Mouse (Mus musculus) brain, embryonic 14.5 days (tissue): ENCODE measurements around the gene Rhag. TPM values are rescaled to one million over a fixed set of nuclear protein-coding genes. Genes with fewer than 3 reads are reported as not detected.

Source experiments
- DNase-seq: peaks from one replicate; pipeline ENCODE4 v3.0.0-alpha.2; 2011; ENCODE audit warnings: low read depth
- CTCF ChIP-seq: fragments of 200-500 bp; IDR thresholded peaks from 2 replicates; pipeline ENCODE4 v1.5.1; 2012; ENCODE audit warnings: inconsistent platforms, mild to moderate bottlenecking, moderate library complexity, borderline replicate concordance; ENCODE audit not compliant: insufficient read depth, insufficient read length; ENCODE audit errors: extremely low read depth
- POLR2A ChIP-seq: fragments of 200-500 bp; IDR thresholded peaks from 2 replicates; pipeline ENCODE4 v1.6.1; 2012; ENCODE audit warnings: mild to moderate bottlenecking, inconsistent platforms, borderline replicate concordance; ENCODE audit not compliant: poor library complexity, insufficient read depth, insufficient read length, severe bottlenecking; ENCODE audit errors: extremely low read depth
- polyA plus RNA-seq: library from polyadenylated mRNA; depleted of rRNA; stranded (reverse); fragments of >200 nt; gene quantifications from 2 replicates; pipeline ENCODE4 v1.2.3, GENCODE M21; 2012; rRNA removed

The Rhag gene
- 0.10 and 0.14 TPM in 2 replicates for polyA plus RNA-seq

- DNase-seq, result no peak
- TF ChIP-seq CTCF (no peak), POLR2A (no peak)
These were observed at the start of gene Rhag for GRCm38 (mm10) chr17:40810934-40811333. Gene Rhag (plus strand): TSS chr17:40811126.

DNA sequence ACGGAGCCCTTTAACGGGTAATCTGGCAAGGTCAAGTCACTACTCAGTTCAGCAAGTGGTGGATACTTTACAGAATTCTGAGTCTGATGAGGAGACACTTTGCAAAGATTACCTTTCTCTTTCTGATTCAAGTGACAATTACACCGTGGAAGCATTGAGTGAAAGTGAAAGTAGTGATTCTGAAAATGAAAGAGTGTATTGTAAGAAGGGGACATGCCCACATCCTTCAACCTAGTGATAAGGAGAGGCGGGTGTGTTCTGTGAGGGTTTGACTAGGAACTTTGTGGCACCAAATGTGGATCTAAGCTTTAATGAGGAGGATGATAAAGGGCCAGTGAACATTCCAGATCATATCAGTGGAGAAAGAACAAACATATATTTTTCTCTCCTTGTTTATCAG lies 47.3 kb upstream of the Rhag start:
- DNase-seq, result no peak
- TF ChIP-seq POLR2A, result no peak

DNA sequence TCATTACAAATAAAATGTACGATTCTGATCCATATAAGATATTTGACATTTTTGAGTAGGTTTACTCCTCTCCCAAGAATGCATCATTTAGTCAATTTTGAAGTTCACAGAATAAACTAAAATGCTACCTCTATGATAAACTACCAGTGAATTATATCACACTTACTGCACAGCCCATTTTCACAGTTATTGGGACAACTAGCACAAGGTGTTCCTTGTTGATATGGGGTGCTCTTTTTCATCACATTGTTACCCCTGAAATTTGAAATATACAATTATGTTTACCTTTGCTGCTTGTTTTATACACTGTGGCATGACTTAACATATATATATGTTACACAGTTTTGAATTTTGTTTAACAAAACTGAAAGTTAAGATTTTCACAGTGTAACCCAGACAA lies 43.8 kb upstream of the Rhag start:
- TF ChIP-seq POLR2A (no peak), CTCF (no peak)
- no peak for DNase-seq

DNA sequence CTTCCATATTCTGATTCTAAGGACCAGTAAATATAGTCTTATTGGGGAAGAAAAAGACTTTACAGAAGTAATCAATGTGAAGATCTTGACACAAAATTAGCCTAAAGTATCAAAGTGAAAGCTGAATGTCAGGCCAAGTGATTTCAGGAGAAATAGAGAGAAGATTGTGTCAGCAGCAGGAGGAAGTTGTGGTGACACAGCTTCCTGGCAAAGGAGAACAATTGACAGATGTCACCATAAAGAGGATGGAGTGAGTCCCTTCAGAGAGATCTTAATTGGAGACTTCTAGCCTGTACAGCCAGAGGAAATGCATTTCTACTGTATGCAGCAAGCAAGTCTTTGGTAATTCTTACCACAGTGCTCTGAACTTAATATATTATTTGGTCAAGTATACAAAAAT lies 21.0 kb upstream of the Rhag start:
- no peak for DNase-seq
- TF ChIP-seq CTCF (no peak), POLR2A (no peak)

- DNase-seq, result peak; percentile 6
- TF ChIP-seq CTCF, result peak; percentile 17; the same call in 1 of the 2 replicates
- no peak for TF ChIP-seq POLR2A
These were observed 16.7 kb upstream of the Rhag start for GRCm38 (mm10) chr17:40793921-40794854.

- DNase-seq, result no peak
- TF ChIP-seq POLR2A (no peak), CTCF (no peak)
These were observed 8.1 kb upstream of the Rhag start for GRCm38 (mm10) chr17:40802707-40803340.

DNA sequence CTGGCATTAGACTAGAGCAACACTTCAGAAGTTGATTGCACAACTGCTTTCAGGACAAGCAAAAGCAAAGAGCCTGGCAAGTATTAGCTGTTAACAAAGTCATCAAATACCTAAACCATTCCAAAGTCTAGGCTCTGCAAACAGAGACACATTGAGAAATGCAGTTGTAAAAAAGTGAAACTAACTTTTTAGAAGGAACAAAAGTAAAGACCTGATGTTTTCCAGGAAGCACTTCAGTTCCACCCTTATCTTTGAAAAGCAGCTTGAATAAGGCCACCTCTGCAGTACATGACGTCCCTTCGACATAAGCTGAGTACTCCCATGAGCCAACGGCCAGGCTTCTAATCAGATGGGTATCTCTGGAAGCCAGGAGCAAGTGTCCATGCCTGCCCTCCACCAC lies 4.4 kb upstream of the Rhag start:
- DNase-seq, result no peak
- no peak for TF ChIP-seq CTCF
- no peak for TF ChIP-seq POLR2A

DNA sequence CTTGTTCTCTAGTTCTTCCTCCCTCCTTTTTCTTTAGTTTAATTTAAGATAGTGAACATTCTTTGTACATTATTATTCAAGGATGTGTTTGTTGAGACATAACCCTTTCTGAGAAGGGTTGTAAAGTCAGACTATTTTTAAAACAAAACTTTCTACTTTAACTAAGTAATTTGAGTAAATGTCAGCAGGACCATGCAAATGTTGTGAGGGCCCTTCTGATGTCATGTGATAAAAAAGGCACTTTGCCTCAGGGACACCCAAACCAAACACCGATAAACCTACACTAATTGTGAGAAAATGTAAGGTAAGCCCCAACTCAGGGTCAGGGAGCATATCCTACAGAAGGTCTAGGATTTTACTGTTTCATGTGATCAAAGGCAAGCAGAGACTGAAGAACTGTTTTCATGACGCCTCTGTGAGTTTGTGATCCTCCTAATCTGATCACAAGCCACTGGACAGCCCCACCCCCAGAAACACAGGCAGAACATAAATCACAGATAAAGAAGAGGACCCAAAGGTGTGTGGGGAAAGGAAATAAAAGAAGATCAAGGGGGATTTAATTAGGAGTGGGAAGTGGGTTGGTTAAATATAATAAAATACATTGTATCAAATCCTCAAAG lies 3.9 kb upstream of the Rhag start, which contains the start of gene Crisp2:
TSS of gene Crisp2 (minus strand) at position 51 of the 620 bp plus-strand sequence.
- no peak for TF ChIP-seq POLR2A
- no peak for TF ChIP-seq CTCF
- DNase-seq, result no peak

DNA sequence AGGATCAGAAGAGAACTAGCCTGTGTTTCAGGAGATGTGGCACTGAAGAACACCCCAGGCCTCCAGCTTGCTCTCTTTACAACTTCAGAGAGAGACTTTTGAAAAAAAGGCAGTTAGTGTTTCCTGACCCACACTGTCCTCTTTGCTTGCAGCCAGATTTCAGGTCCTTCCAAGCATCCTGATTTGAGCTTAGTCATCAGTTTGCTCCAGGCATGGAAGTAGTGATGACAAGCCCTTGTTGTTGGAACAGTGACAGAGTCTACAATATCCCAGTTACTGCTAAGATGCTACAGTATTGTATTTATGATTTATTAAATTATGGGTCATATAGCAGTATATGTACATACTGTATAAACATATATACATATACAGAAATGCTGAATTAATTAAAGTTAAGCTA lies 2.9 kb upstream of the Rhag start:
- DNase-seq, result no peak
- TF ChIP-seq POLR2A (no peak), CTCF (no peak)

DNA sequence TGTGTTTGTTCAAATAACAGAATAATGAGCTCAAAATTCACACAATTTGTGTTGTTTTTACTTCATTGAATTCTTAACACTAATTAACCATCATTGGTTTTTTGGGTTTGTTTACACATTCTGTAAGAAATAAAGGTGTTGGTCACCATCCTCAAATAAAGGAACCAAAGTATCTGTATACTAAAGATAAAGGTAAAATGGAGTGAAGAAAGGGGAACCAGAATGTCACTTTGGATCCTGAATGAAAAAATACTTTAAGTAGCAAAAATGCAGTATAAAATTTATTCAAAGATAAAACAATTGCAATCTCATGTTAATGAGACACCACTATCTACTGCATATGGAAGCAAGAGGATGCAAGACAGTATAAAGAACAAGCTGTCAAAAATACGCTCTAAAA lies 634 bp downstream of the Rhag start:
- no peak for DNase-seq
- TF ChIP-seq CTCF (no peak), POLR2A (no peak)

- TF ChIP-seq POLR2A (no peak), CTCF (no peak)
- no peak for DNase-seq
These were observed 1.3 kb downstream of the Rhag start for GRCm38 (mm10) chr17:40812259-40812658.
